Mouse (Mus musculus): ENCODE measurements around the gene Serp2. TPM values are rescaled to one million over a fixed set of nuclear protein-coding genes. Genes with fewer than 3 reads are reported as not detected.

Gene Serp2
- total and polyA plus RNA-seq, 3 experiments: 0.60 to 0.96 (median 0.64) TPM

- Histone ChIP-seq H3K27me3 (ENCODE audit: control insufficient read depth, insufficient read depth, low read length) (no peaks in the 10 kb centered on the region), H3K27ac (no peak overlapping the region), H3K36me3 (ENCODE audit: control insufficient read depth, insufficient read depth, low read length) (no peaks in the 10 kb centered on the region), H3K9ac (ENCODE audit: low read depth, low read length) (no peak overlapping the region), H3K4me1 (ENCODE audit: control insufficient read depth, insufficient read depth, low read length) (peaks cover 1% of the 10 kb centered on the region; the same call in 1 of the 2 replicates), H3K4me3 (no peak overlapping the region), H3K79me2 (replicated peaks; ENCODE audit: control insufficient read depth, insufficient read depth, low read length) (no peaks in the 10 kb centered on the region)
- intact Hi-C loops (cut with DNase I): no loop called here
- DNase-seq: no peak
- 80% methylated on average over 6 of the region's 6 CpGs for WGBS
- no peak for TF ChIP-seq CTCF (IDR thresholded peaks at IDR 0.05)
- TF ChIP-seq POLR2A (IDR thresholded peaks at IDR 0.05; ENCODE audit: insufficient read depth, low read depth, low read length): no peak
- TF ChIP-seq EP300 (IDR thresholded peaks at IDR 0.05; ENCODE audit: insufficient read depth, low read depth, low read length): no peak
Measured at GRCm38 (mm10) chr14:76581974-76582922, 25.6 kb upstream of the Serp2 start.

DNA sequence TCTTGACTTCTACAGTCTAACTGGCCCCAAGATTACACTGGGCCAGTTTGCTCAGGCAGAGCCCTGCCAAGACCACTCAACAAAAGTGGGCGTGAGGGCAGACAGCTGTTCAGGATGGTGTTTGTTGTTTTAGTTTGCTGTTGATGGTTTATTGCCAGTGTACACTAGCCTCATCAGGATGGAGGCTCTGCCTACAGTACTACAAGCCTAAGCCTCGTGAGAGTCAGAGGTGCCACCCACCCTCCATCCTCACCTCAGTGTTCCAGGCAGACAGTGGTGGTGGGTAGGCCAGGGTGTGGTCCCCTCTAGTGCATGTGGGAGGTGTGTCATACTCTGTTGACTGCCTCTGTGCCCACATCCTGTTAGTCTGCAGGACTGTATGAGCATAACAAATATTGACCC is 23.0 kb upstream of the Serp2 start:
- intact Hi-C loops (cut with DNase I): no loop called here
- no peak for DNase-seq
- 66% methylated on average over 2 of the region's 2 CpGs for WGBS

DNA sequence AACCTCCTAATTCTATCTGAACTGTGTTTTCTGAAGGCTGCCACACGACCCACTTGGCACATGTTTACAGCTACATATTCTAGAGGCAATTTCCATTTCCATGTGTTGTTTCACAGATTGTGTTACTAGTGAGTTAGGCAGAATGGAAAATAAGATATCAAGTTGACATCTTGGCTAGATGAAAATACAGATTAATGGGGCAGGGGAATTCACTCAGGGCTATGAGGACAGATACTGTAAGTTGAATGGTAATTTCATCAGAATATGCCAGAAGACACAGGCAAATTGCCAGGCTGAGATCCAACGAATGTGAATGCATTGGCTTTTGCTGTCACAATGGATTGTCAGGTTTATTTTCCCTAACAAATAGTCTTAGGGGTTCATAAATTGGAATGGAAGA is 21.2 kb upstream of the Serp2 start:
- no peak for TF ChIP-seq POLR2A (IDR thresholded peaks at IDR 0.05; ENCODE audit: insufficient read depth, low read depth, low read length)
- no peak for TF ChIP-seq EP300 (IDR thresholded peaks at IDR 0.05; ENCODE audit: insufficient read depth, low read depth, low read length)
- no peak for TF ChIP-seq CTCF (IDR thresholded peaks at IDR 0.05)

More for the DNA sequence above, 23.0 kb upstream of the Serp2 start:
- H3K79me2 ChIP-seq (replicated peaks; ENCODE audit: control insufficient read depth, insufficient read depth, low read length): no peaks in the 10 kb centered on the region
- no peak for TF ChIP-seq CTCF (IDR thresholded peaks at IDR 0.05)
- no peak for TF ChIP-seq POLR2A (IDR thresholded peaks at IDR 0.05; ENCODE audit: insufficient read depth, low read depth, low read length)
- TF ChIP-seq EP300 (IDR thresholded peaks at IDR 0.05; ENCODE audit: insufficient read depth, low read depth, low read length): no peak
- no peak overlapping the region for H3K9ac ChIP-seq (ENCODE audit: low read depth, low read length)
- H3K4me1 ChIP-seq (ENCODE audit: control insufficient read depth, insufficient read depth, low read length): peaks cover 1% of the 10 kb centered on the region; the same call in 1 of the 2 replicates
- no peaks in the 10 kb centered on the region for H3K27me3 ChIP-seq (ENCODE audit: control insufficient read depth, insufficient read depth, low read length)
- no peak overlapping the region for H3K27ac ChIP-seq
- no peak overlapping the region for H3K4me3 ChIP-seq
- no peaks in the 10 kb centered on the region for H3K36me3 ChIP-seq (ENCODE audit: control insufficient read depth, insufficient read depth, low read length)

DNA sequence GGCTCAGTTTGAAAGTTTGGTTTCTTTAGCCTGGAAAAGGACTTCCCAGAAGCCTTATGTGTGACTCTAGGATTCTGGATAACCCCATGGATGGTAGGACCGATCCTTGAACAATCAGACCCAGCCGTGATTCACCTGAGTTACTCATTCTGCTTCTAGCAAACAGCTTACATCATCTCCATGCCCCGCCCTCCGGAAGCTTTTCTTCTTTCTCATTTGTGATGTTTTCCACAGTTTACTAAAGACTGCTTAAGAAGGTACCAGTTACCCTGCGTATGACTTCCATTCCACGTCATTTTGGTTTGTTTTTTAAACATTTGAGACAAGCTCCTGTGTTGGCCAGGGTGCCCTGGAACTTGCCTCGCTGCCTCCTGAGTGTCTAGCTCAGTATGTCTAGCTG is 13.6 kb upstream of the Serp2 start:
- H3K27me3 ChIP-seq (ENCODE audit: control insufficient read depth, insufficient read depth, low read length): no peaks in the 10 kb centered on the region
- no peak overlapping the region for H3K4me3 ChIP-seq
- WGBS: 85% methylated on average over 7 of the region's 7 CpGs
- H3K79me2 ChIP-seq (replicated peaks; ENCODE audit: control insufficient read depth, insufficient read depth, low read length): no peaks in the 10 kb centered on the region
- no peaks in the 10 kb centered on the region; the same call in 1 of the 2 replicates for H3K4me1 ChIP-seq (ENCODE audit: control insufficient read depth, insufficient read depth, low read length)
- no peaks in the 10 kb centered on the region for H3K36me3 ChIP-seq (ENCODE audit: control insufficient read depth, insufficient read depth, low read length)
- intact Hi-C loops (cut with DNase I): no loop called here
- no peak overlapping the region for H3K27ac ChIP-seq
- H3K9ac ChIP-seq (ENCODE audit: low read depth, low read length): no peak overlapping the region
- DNase-seq: no peak
- TF ChIP-seq POLR2A (IDR thresholded peaks at IDR 0.05; ENCODE audit: insufficient read depth, low read depth, low read length) (no peak), EP300 (IDR thresholded peaks at IDR 0.05; ENCODE audit: insufficient read depth, low read depth, low read length) (no peak), CTCF (IDR thresholded peaks at IDR 0.05) (no peak)

More for the DNA sequence above, 21.2 kb upstream of the Serp2 start:
- intact Hi-C loops (cut with DNase I): no loop called here
- Histone ChIP-seq H3K27ac (no peak overlapping the region), H3K27me3 (ENCODE audit: control insufficient read depth, insufficient read depth, low read length) (no peaks in the 10 kb centered on the region), H3K4me3 (no peak overlapping the region), H3K4me1 (ENCODE audit: control insufficient read depth, insufficient read depth, low read length) (peaks cover 1% of the 10 kb centered on the region; the same call in 1 of the 2 replicates), H3K36me3 (ENCODE audit: control insufficient read depth, insufficient read depth, low read length) (no peaks in the 10 kb centered on the region), H3K79me2 (replicated peaks; ENCODE audit: control insufficient read depth, insufficient read depth, low read length) (no peaks in the 10 kb centered on the region), H3K9ac (ENCODE audit: low read depth, low read length) (no peak overlapping the region)
- DNase-seq: no peak
- WGBS: 41% methylated on average over 2 of the region's 2 CpGs

DNA sequence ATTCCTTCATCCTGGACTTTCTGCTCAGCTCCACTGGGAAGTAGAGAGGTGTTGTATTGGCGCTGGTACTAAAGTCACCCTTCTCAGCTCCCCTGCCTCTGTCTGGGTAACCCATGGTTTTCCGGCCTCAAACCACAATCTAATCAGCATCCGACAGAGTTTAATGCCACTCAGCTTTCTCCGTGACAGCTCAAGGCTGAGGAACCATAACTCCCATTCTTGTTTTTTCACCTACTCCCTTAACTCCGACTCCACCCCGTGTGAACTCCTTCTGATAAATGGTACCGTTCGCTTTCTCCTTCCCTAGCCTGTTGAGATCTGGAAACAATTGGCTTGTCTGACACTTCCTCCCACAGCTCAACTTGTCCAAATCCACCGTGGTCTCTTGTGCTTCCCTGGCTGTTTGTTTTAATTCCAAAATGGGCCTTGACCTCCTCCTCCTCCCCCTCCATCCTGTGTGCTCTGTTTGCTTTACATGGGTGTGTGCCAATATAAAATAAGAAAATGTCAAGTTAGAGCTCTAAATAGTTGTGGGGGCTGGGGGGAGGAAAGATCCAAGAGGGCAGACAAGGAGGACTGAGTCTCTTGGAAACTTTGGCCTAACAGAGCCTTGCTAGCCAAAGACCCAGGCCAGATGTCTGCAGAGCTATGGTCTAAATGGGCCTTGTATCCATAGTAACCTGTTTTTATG is 12.7 kb upstream of the Serp2 start:
- Histone ChIP-seq H3K4me3 (no peak overlapping the region), H3K9ac (ENCODE audit: low read depth, low read length) (no peak overlapping the region), H3K27ac (peak overlapping the region; percentile 31), H3K79me2 (replicated peaks; ENCODE audit: control insufficient read depth, insufficient read depth, low read length) (no peaks in the 10 kb centered on the region), H3K4me1 (ENCODE audit: control insufficient read depth, insufficient read depth, low read length) (no peaks in the 10 kb centered on the region; the same call in 1 of the 2 replicates), H3K27me3 (ENCODE audit: control insufficient read depth, insufficient read depth, low read length) (no peaks in the 10 kb centered on the region), H3K36me3 (ENCODE audit: control insufficient read depth, insufficient read depth, low read length) (no peaks in the 10 kb centered on the region)
- TF ChIP-seq POLR2A (IDR thresholded peaks at IDR 0.05; ENCODE audit: insufficient read depth, low read depth, low read length) (no peak), EP300 (IDR thresholded peaks at IDR 0.05; ENCODE audit: insufficient read depth, low read depth, low read length) (no peak)
- 32% methylated on average over 9 of the region's 9 CpGs for WGBS
- intact Hi-C loops (cut with DNase I): no loop called here
- no peak for DNase-seq
